Mouse (Mus musculus): ENCODE data around the gene St6galnac3.

DNA sequence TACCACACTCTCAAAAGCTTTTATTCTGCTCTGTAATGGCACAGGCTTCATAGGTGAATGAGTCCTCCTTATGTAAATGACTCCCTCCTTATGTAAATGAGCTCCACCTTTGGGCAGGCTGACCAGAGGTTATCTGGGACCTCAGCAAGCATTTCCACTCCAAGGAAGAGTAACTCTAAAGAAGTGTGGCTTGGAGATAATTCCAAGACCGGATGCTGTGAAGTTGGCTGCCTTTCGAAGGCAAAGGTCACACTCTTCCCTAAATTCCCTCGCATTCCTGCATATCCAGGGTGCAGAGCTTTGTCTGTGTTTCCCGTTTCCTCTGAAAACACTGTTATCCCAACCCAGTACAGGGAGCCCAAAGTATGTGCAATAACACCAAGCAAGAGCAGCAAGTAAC lies 142.9 kb downstream of the St6galnac3 start:
- TF ChIP-seq CTCF (IDR thresholded peaks at IDR 0.05; ENCODE audit: low read depth, low read length), result no peak
- no peak for TF ChIP-seq POLR2A (IDR thresholded peaks at IDR 0.05; ENCODE audit: borderline replicate concordance, low read depth, low read length)
